Mouse (Mus musculus) C2C12 (cell line): ENCODE data around the gene Wdr83os. TPM values are rescaled to one million over a fixed set of nuclear protein-coding genes. Genes with fewer than 3 reads are reported as not detected.

Source experiments
- H3K27me3 ChIP-seq: one replicate; pipeline ENCODE4 v1.6.1; 2011; ENCODE audit not compliant: control insufficient read depth, insufficient read depth, insufficient read length
- H3K36me3 ChIP-seq: one replicate; pipeline ENCODE4 v1.6.1; 2011; ENCODE audit not compliant: control insufficient read depth, insufficient read depth
- H3K4me3 ChIP-seq: one replicate; pipeline ENCODE4 v1.5.1; 2011; ENCODE audit warnings: mild to moderate bottlenecking, control low read depth; ENCODE audit not compliant: poor library complexity, insufficient read depth, severe bottlenecking
- H3K79me2 ChIP-seq: one replicate; pipeline ENCODE4 v1.6.1; 2011; ENCODE audit not compliant: control insufficient read depth, insufficient read depth
- H3K79me3 ChIP-seq: one replicate; pipeline ENCODE4 v1.6.1; 2011; ENCODE audit warnings: low read depth, control low read depth
- H3ac ChIP-seq: one replicate; pipeline ENCODE3; 2011; ENCODE audit warnings: low read depth; ENCODE audit not compliant: control insufficient read depth, insufficient read length
- CEBPB ChIP-seq: IDR thresholded peaks from one replicate; pipeline ENCODE4 v1.6.1; 2011; ENCODE audit warnings: low read depth, mild to moderate bottlenecking, control low read depth, moderate library complexity
- CTCF ChIP-seq: IDR thresholded peaks from one replicate; pipeline ENCODE4 v1.5.1; 2011; ENCODE audit not compliant: control insufficient read depth, insufficient read depth, insufficient read length
- FOSL1 ChIP-seq: IDR thresholded peaks from one replicate; pipeline ENCODE4 v1.8.0; 2011; ENCODE audit warnings: mild to moderate bottlenecking, low read length; ENCODE audit not compliant: poor library complexity, insufficient read depth, severe bottlenecking
- MAX ChIP-seq: IDR thresholded peaks from one replicate; pipeline ENCODE4 v1.6.1; 2011; ENCODE audit warnings: mild to moderate bottlenecking, control low read depth
- MYOD1 ChIP-seq: IDR thresholded peaks from one replicate; pipeline ENCODE4 v1.6.1; 2011; ENCODE audit warnings: low read depth; ENCODE audit not compliant: control insufficient read depth, insufficient read length
- MYOG ChIP-seq: IDR thresholded peaks from one replicate; pipeline ENCODE4 v1.6.1; 2011; ENCODE audit not compliant: control insufficient read depth, insufficient read length; ENCODE audit errors: extremely low read depth
- USF1 ChIP-seq: IDR thresholded peaks from one replicate; pipeline ENCODE4 v1.6.1; 2011; ENCODE audit warnings: low read depth, mild to moderate bottlenecking, control low read depth, moderate library complexity
- polyA plus RNA-seq: library from polyadenylated mRNA; unstranded; fragments of >200 nt; fragmentation: generic; extraction: Trizol; gene quantifications from one replicate; pipeline ENCODE4 v1.2.1, GENCODE M21; 2012; ENCODE audit warnings: missing spikeins

Gene Wdr83os
- polyA plus RNA-seq, 1 experiment, result 152 TPM

DNA sequence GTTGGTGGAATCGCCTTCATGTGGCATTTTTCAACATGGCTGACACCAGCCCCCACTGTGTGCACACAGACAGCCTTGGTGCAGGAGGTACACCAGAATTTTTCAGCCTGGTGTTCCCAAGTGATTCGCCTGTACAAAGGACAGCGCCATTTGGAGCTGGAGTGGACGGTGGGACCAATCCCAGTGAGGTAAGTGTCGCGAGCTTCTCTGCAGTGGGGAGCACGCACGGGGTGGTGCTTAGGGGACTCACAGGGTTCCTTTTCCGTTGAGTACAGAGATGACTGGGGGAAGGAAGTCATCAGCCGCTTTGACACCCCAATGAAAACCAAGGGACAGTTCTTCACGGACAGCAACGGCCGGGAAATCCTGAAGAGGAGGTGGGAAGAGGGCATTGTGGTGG lies 14.5 kb downstream of the Wdr83os start:
- Histone ChIP-seq H3K27me3 (no peaks in the 10 kb centered on the region), H3K79me2 (no peaks in the 10 kb centered on the region), H3K4me3 (no peak overlapping the region), H3K79me3 (no peaks in the 10 kb centered on the region), H3ac (no peak overlapping the region), H3K36me3 (peaks cover 16% of the 10 kb centered on the region)
- TF ChIP-seq MYOD1, result no peak
- no peak for TF ChIP-seq MAX
- no peak for TF ChIP-seq MYOG
- no peak for TF ChIP-seq FOSL1
- TF ChIP-seq CTCF, result no peak
- TF ChIP-seq USF1, result no peak
- no peak for TF ChIP-seq CEBPB

GRCm38 (mm10) chr8:85095566-85095965 lies 15.0 kb downstream of the Wdr83os start:
- H3K27me3 ChIP-seq, result no peaks in the 10 kb centered on the region
- no peaks in the 10 kb centered on the region for H3K79me2 ChIP-seq
- H3ac ChIP-seq, result no peak overlapping the region
- H3K79me3 ChIP-seq, result no peaks in the 10 kb centered on the region
- H3K4me3 ChIP-seq, result no peak overlapping the region
- H3K36me3 ChIP-seq, result peaks cover 16% of the 10 kb centered on the region
- TF ChIP-seq CEBPB, result no peak
- TF ChIP-seq CTCF, result no peak
- TF ChIP-seq MYOD1, result no peak
- no peak for TF ChIP-seq USF1
- no peak for TF ChIP-seq FOSL1
- TF ChIP-seq MAX, result no peak
- TF ChIP-seq MYOG, result no peak

DNA sequence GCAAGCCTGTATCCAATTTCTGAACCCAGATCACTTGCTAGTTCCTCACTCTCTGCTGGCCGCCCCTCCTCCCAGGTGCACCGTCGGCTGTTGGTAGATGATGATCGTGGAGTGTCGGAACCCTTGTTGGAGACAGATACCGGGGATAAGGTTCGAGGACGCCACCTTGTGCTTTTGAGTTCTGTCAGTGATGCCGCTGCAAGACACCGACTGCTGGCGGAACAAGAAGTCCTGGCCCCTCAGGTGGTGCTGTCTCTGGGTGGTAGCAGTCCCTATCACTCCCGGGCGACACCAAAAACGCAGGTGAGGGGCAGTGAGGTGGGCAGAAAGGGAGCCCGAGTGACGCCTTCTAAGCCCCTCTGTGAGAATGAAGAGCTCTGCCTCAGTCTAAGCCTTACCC lies 15.7 kb downstream of the Wdr83os start:
- no peak for TF ChIP-seq MYOD1
- no peak for TF ChIP-seq CEBPB
- no peak for TF ChIP-seq MYOG
- peaks cover 16% of the 10 kb centered on the region for H3K36me3 ChIP-seq
- no peak overlapping the region for H3ac ChIP-seq
- no peak overlapping the region for H3K4me3 ChIP-seq
- H3K79me3 ChIP-seq, result no peaks in the 10 kb centered on the region
- H3K79me2 ChIP-seq, result no peaks in the 10 kb centered on the region
- H3K27me3 ChIP-seq, result no peaks in the 10 kb centered on the region

DNA sequence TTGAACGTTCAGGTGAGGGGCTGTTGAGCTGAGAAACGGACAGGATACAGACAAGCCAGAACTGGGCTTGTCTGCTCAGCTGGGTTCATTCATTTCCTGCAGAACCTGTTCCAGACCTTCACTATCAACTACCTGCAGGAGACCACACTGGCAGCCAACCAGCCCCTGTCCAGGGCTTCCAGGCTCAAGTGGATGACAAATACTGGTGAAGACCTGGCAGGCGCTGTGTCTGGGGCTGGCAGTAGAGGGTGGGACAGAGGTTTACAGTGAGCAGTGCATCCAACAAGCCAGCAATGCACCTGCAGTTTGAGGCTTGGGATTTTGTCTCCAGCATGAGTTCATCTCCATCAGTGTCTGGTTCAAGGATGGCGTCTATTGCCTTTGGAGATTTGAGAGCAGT lies 16.3 kb downstream of the Wdr83os start:
- H3ac ChIP-seq, result no peak overlapping the region
- H3K4me3 ChIP-seq, result no peak overlapping the region
- H3K79me3 ChIP-seq, result no peaks in the 10 kb centered on the region
- peaks cover 16% of the 10 kb centered on the region for H3K36me3 ChIP-seq
- no peaks in the 10 kb centered on the region for H3K79me2 ChIP-seq
- no peak for TF ChIP-seq FOSL1
- no peak for TF ChIP-seq CEBPB
- no peak for TF ChIP-seq CTCF
- no peaks in the 10 kb centered on the region for H3K27me3 ChIP-seq

DNA sequence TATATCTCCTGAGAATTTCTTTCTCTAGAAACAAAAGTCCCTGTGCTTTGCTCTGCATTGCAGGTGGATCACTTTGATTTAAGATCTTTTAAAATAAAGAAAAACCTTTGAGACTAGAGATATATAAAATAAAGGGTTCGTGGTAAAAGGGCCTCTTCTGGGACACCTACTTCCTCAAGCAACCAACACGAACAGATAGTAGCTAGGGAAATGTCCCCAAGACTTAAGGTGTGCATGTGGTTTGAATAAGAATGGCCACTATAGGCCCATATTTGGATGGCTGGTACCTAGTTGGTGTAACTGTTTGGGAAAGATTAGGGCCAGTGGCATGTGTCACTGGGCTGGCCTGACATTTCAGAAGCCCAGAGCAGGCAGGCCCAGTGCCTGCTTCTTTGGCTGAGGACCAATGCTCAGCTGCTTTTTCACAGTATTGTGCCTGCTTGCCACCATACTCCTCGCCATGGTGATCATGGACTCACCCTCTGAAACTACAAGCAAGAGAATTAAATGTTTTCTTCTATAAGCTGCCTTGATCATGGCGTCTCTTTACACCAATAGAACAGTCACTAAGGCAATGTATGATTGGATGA lies 19.6 kb downstream of the Wdr83os start:
- Histone ChIP-seq H3K4me3 (no peak overlapping the region), H3K79me3 (no peaks in the 10 kb centered on the region), H3ac (no peak overlapping the region), H3K36me3 (peaks cover 7% of the 10 kb centered on the region), H3K27me3 (no peaks in the 10 kb centered on the region), H3K79me2 (no peaks in the 10 kb centered on the region)
- TF ChIP-seq CTCF (no peak), CEBPB (no peak), MYOG (no peak), MYOD1 (no peak), USF1 (no peak), FOSL1 (no peak), MAX (no peak)

DNA sequence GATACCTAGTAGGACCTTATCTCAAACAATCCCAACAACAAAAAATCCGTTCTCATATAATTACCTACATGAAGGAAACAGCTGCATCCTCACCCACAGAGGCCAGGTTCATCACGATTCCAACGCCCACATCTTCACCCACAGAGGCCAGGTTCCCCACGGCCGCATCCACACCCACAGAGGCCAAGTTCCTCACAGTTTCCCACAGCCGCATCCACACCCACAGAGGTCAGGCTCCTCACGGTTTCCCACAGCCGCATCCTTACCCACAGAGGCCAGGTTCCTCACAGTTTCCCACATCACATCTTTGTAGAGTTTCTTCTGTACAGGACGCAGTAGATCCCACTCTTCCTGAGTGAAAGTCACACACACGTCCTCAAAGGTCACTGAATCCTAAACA lies 32.7 kb downstream of the Wdr83os start:
- Histone ChIP-seq H3K27me3 (no peaks in the 10 kb centered on the region), H3K4me3 (no peak overlapping the region), H3ac (no peak overlapping the region), H3K79me2 (no peaks in the 10 kb centered on the region), H3K79me3 (no peaks in the 10 kb centered on the region), H3K36me3 (no peaks in the 10 kb centered on the region)
- no peak for TF ChIP-seq USF1
- TF ChIP-seq MYOG, result no peak
- TF ChIP-seq MYOD1, result no peak
- no peak for TF ChIP-seq CTCF
- no peak for TF ChIP-seq FOSL1
- TF ChIP-seq CEBPB, result no peak
- TF ChIP-seq MAX, result no peak
